Mouse (Mus musculus) ES-E14 (cell line): ENCODE results near the gene Cacybp. TPM values are rescaled to one million over a fixed set of nuclear protein-coding genes. Genes with fewer than 3 reads are reported as not detected.

Experiments used
- DNase-seq: peaks from one replicate; pipeline ENCODE4 v3.0.0-alpha.2; 2013; ENCODE audit warnings: low read depth, low spot score
- H3K27ac ChIP-seq: 2 replicates; pipeline ENCODE4 v1.5.1; 2012; ENCODE audit warnings: low read depth, mild to moderate bottlenecking, low read length, moderate library complexity, mixed read lengths; ENCODE audit not compliant: poor library complexity, insufficient read depth, severe bottlenecking
- H3K36me3 ChIP-seq: 2 replicates; pipeline ENCODE4 v1.6.1; 2012; ENCODE audit warnings: mild to moderate bottlenecking, low read length, moderate library complexity, mixed read lengths; ENCODE audit not compliant: control insufficient read depth, poor library complexity, insufficient read depth, severe bottlenecking
- H3K4me1 ChIP-seq, 2 experiments: fragments of 150-350 bp in 1 of 2; sonication (generic) in 1 of 2; 2 replicates each; pipeline ENCODE4 v1.6.1; 2012; ENCODE audit warnings: low read length in 2 of 2, mild to moderate bottlenecking in 1 of 2, mixed read lengths in 1 of 2; ENCODE audit not compliant: control insufficient read depth in 2 of 2, insufficient read depth in 2 of 2, poor library complexity in 1 of 2
- H3K4me3 ChIP-seq, 2 experiments: fragments of 150-350 bp in 1 of 2; sonication (generic) in 1 of 2; 2 replicates each; pipeline ENCODE4 v1.5.1; 2012; ENCODE audit warnings: low read length in 2 of 2, low read depth in 1 of 2, mild to moderate bottlenecking in 1 of 2, mixed read lengths in 1 of 2; ENCODE audit not compliant: insufficient read depth in 1 of 2, poor library complexity in 1 of 2, severe bottlenecking in 1 of 2
- H3K9ac ChIP-seq: 2 replicates; pipeline ENCODE4 v1.6.1; 2012; ENCODE audit warnings: low read depth, mild to moderate bottlenecking, low read length, mixed read lengths; ENCODE audit not compliant: poor library complexity, insufficient read depth, severe bottlenecking
- H3K9me3 ChIP-seq: fragments of 150-350 bp; sonication (generic); 2 replicates; pipeline ENCODE4 v1.6.1; 2012; ENCODE audit warnings: low read depth, mild to moderate bottlenecking, low read length; ENCODE audit not compliant: control insufficient read depth, insufficient read depth
- CHD2 ChIP-seq: IDR thresholded peaks from 2 replicates; pipeline ENCODE4 v1.6.1; 2014; ENCODE audit warnings: mild to moderate bottlenecking, low read depth, low read length, inconsistent platforms
- HCFC1 ChIP-seq: IDR thresholded peaks from 2 replicates; pipeline ENCODE4 v1.6.1; 2012; ENCODE audit warnings: low read length, inconsistent platforms, borderline replicate concordance; ENCODE audit not compliant: insufficient read depth
- MAFK ChIP-seq: IDR thresholded peaks from 2 replicates; pipeline ENCODE4 v1.6.1; 2014; ENCODE audit warnings: mild to moderate bottlenecking, low read depth, low read length, inconsistent platforms; ENCODE audit not compliant: insufficient read depth
- ZC3H11A ChIP-seq: IDR thresholded peaks from 2 replicates; pipeline ENCODE4 v1.6.1; 2012; ENCODE audit warnings: low read depth, mild to moderate bottlenecking, inconsistent platforms, low read length, borderline replicate concordance
- ZNF384 ChIP-seq: IDR thresholded peaks from 2 replicates; pipeline ENCODE4 v1.6.1; 2012; ENCODE audit warnings: low read depth, low read length, inconsistent platforms
- in situ Hi-C, 2 experiments: fragments of 600-800 bp; cut with MboI; formaldehyde crosslinking; loops; one replicate each; pipeline ENCODE4 v1.15.1; 2025; ENCODE audit warnings: low sequenced_read_pairs in 2 of 2, inconsistent platforms in 1 of 2; ENCODE audit not compliant: unreplicated experiment in 2 of 2
- total RNA-seq: library from RNA; depleted of rRNA; stranded (reverse); fragments of 300-350 nt; gene quantifications from 2 replicates; pipeline ENCODE4 v1.2.3, GENCODE M21; 2012; rRNA removed

Gene Cacybp
- total RNA-seq: 161 and 184 TPM in 2 replicates

DNA sequence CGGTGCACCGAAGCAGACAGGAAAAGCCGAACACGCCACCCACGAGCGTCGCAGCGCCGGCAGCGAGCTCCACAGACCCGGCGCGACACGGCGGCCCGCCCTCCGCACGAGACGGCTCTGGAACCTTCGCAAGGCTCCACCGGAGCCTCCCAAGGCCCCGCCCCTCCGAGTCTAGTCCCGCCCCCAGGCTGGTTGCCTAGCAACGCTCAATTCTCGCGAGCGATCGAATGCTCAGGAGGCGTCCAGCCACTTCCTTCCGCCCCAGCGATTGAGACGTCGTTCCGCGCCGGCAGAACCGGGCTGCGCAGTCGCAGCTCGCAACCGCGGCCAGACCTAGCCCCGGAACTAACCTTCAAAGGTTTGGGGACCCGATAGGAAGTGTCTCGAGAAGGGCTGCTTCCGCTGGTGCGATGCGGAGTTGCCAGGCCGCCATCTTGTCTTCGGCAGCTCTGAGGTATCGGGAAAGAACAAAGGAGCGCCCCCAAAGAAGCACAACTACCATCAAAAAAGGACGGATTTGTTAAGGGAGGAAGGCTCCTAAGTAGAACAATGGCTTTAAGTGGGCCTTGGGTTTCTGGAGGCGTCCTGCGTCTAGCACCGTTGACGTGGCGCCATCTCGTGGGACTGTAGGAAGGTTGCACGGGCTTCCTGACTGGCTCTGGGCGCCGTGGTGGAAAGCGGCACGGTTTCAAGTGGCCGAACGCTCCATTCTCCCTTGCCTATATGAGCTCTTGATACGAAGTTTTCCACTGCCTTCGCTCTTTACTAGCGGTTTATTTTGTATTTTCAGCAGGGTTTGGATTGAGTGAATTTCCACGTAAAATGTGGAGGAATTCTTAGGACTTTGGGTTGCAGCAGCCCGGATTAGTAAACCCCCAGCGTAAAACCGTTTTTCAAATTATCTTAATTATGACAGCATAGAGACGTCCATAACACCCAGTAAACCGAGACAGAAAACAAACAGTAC lies at the start of gene Cacybp:
Cacybp (minus strand) TSS at position 173 of the 967 bp plus-strand sequence.
- Histone ChIP-seq H3K4me3 (peak within 1 kb of the TSS; percentile 88 to 91), H3K4me1 (peaks cover 4 to 11% of the 10 kb centered on the region in 2 experiments), H3K9ac (peak within 1 kb of the TSS; percentile 96), H3K36me3 (no peaks in the 10 kb centered on the region; the same call in 1 of the 2 replicates), H3K27ac (peak within 1 kb of the TSS; percentile 93), H3K9me3 (no peaks in the 10 kb centered on the region)
- peak; percentile 95 for DNase-seq
- TF ChIP-seq ZNF384 (no peak), ZC3H11A (peak; percentile 17; the same call in 1 of the 2 replicates), CHD2 (peak; percentile 85), MAFK (no peak), HCFC1 (peak; percentile 91)
- in situ Hi-C loops: no loop called here

- H3K4me1 ChIP-seq: no peaks in the 10 kb centered on the region
- H3K4me3 ChIP-seq: no peak overlapping the region
- DNase-seq: no peak
- in situ Hi-C loops: no loop called here
- no peak overlapping the region for H3K9ac ChIP-seq
- H3K27ac ChIP-seq: no peak overlapping the region
- no peak for TF ChIP-seq ZC3H11A
- no peak for TF ChIP-seq CHD2
- TF ChIP-seq MAFK: no peak
- TF ChIP-seq HCFC1: no peak
- no peak for TF ChIP-seq ZNF384
- no peaks in the 10 kb centered on the region for H3K9me3 ChIP-seq
- H3K36me3 ChIP-seq: peaks cover 3% of the 10 kb centered on the region; the same call in 1 of the 2 replicates
These were observed 49.7 kb upstream of the Cacybp start for GRCm38 (mm10) chr1:160262415-160262814.

DNA sequence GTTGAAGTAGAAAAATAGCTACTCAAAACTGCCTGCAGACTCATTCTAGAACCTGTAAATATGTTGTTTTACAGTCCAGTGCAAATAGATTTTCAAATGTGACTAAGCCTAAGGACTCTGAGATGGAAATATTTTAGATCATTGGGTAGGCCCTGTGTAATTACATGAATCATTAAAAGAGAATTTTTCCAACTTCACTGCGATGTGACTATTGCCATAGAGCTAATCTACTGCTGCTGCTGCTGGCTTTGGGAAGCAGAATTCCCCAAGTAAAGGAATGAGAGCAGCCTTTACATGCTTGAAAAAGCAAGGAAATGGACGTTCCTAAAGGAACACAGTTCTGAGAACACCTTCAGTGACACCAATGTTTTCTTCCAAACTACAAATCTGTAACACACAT lies 49.2 kb upstream of the Cacybp start:
- H3K4me1 ChIP-seq: no peaks in the 10 kb centered on the region
- H3K9me3 ChIP-seq: no peaks in the 10 kb centered on the region
- no peak overlapping the region for H3K4me3 ChIP-seq
- no peak overlapping the region for H3K9ac ChIP-seq
- H3K36me3 ChIP-seq: peaks cover 3% of the 10 kb centered on the region; the same call in 1 of the 2 replicates
- no peak for DNase-seq
- TF ChIP-seq MAFK: no peak
- no peak for TF ChIP-seq ZNF384
- TF ChIP-seq CHD2: no peak
- no peak for TF ChIP-seq ZC3H11A
- TF ChIP-seq HCFC1: no peak
- in situ Hi-C loops: no loop called here
- H3K27ac ChIP-seq: no peak overlapping the region

- Histone ChIP-seq H3K27ac (no peak overlapping the region), H3K9ac (no peak overlapping the region), H3K4me3 (no peak overlapping the region), H3K9me3 (no peaks in the 10 kb centered on the region), H3K36me3 (peaks cover 3% of the 10 kb centered on the region; the same call in 1 of the 2 replicates), H3K4me1 (no peaks in the 10 kb centered on the region)
- DNase-seq: no peak
- in situ Hi-C loops: no loop called here
- TF ChIP-seq CHD2 (no peak), HCFC1 (no peak), MAFK (no peak), ZNF384 (no peak), ZC3H11A (no peak)
These were observed 47.9 kb upstream of the Cacybp start for GRCm38 (mm10) chr1:160260605-160261004.
